Mouse (Mus musculus): Measurements from ENCODE around the gene Zp2.

DNA sequence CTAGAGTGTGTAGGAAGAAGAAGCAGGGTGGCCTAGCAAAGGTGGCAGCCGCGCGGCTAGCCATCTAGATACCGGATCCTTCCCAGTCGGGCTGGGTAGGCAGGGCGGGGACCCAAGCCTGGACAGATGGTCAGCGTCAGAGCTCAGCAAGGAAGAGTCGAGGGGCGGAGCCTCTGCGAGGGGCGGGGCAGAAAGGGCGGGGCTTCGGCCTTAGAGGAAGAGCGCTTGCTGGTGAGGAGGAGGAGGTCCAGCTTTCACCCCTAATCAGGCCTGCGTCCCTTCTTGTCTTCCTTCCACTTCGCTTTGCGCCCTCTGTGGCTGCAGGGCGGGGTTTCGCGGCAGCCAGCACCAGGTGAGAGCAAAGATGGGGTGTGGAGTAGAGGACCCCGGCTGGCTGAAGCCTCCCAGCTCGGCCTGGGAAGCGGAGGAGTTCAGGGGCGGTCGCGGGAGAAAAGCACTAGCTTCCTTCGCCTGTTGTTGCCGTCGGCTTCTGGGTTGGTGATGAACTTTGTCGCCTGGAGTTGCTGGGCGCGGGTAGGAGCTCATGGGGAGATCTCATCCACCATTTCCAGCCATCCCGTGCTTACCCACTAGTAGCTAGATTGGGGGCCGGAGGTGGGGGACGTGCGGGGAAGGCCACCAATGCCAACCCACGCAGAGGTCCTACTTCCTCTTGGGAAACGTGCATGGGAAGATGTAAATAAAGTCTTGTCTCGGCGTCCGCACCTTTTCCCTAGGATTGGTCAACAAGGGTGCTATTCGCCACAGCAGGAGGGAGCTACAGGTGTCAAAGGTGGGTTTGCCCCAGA lies 42.7 kb downstream of the Zp2 start, which contains the start of gene Tmem159:
- TF ChIP-seq UBTF (IDR thresholded peaks at IDR 0.05; ENCODE audit: borderline replicate concordance, insufficient read depth, low read depth, low read length): no peak
- TF ChIP-seq E2F4 (IDR thresholded peaks at IDR 0.05; ENCODE audit: borderline replicate concordance, low read depth, low read length): no peak
- no peak for TF ChIP-seq SMC3 (IDR thresholded peaks at IDR 0.05; ENCODE audit: low read depth, low read length)
- TF ChIP-seq CTCF (IDR thresholded peaks at IDR 0.05 in 2 of 3, conservative IDR thresholded peaks at IDR 0.05 in 1 of 3; ENCODE audit: control insufficient read depth in 1 of 3, insufficient read depth in 1 of 3, low read depth in 2 of 3, low read length in 3 of 3, poor library complexity in 1 of 3, severe bottlenecking in 1 of 3): no peak
- TF ChIP-seq GATA1 (IDR thresholded peaks at IDR 0.05; ENCODE audit: low read depth, low read length): no peak

Measured in MEL (cell line).